Mouse (Mus musculus) olfactory bulb, adult 2 months (tissue): ENCODE results near the gene Fbxo33.

Source experiments
- CTCF ChIP-seq: fragments of 200-500 bp; IDR thresholded peaks from 2 replicates; pipeline ENCODE4 v1.5.1; 2012; ENCODE audit warnings: low read depth, mild to moderate bottlenecking, low read length, moderate library complexity; ENCODE audit not compliant: insufficient read depth
- POLR2A ChIP-seq: fragments of 200-500 bp; IDR thresholded peaks from 2 replicates; pipeline ENCODE4 v1.6.1; 2012; ENCODE audit warnings: mild to moderate bottlenecking, low read depth, low read length, moderate library complexity; ENCODE audit not compliant: insufficient read depth

DNA sequence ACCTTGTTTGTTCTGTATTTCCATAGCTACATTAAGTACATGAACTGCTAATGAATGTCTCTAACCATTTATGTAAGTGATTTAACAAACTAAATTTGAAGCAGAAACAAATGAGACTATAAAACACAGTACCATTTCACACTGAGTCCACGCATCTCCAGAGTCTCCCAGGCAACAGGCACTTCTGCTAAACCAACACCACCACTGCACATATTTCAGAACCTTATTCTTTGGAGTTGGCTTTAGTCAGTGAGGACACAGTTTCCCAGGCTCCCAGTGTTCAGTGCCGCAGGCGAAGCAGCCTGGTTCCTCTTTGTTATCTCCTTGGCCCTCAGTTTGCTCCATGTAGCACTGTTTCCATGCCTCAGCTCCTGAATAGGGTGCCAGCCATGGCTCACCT lies 41.7 kb downstream of the Fbxo33 start:
- TF ChIP-seq CTCF (no peak), POLR2A (no peak)
